Mouse (Mus musculus) testis, adult 2 months (tissue): ENCODE measurements around the gene Cse1l.

Experiments
- CTCF ChIP-seq: fragments of 200-500 bp; IDR thresholded peaks from 2 replicates; pipeline ENCODE4 v1.5.1; 2012; ENCODE audit warnings: low read depth, mild to moderate bottlenecking, inconsistent platforms, low read length, moderate library complexity; ENCODE audit not compliant: control insufficient read depth, insufficient read depth, insufficient replicate concordance
- POLR2A ChIP-seq: fragments of 200-500 bp; IDR thresholded peaks from 2 replicates; pipeline ENCODE4 v1.6.1; 2012; ENCODE audit warnings: low read depth, mild to moderate bottlenecking, inconsistent platforms, low read length, moderate library complexity; ENCODE audit not compliant: control insufficient read depth

- no peak for TF ChIP-seq CTCF
- no peak for TF ChIP-seq POLR2A
Measured at GRCm38 (mm10) chr2:166935582-166935981, 29.7 kb downstream of the Cse1l start.
